Mouse (Mus musculus) embryonic facial prominence, embryonic 10.5 days (tissue): ENCODE measurements around the gene Pdcd7. TPM values are rescaled to one million over a fixed set of nuclear protein-coding genes. Genes with fewer than 3 reads are reported as not detected.
"Not testable (repeated sequence)": the region's sequence is repeated elsewhere in the genome, so short reads cannot be mapped to it uniquely, and the experiment has no call there.

Experiments used
- DNase-seq: peaks from one replicate; pipeline ENCODE4 v3.0.0-alpha.2; 2017; ENCODE audit warnings: low spot score
- H3K27ac ChIP-seq: fragments of 300-500 bp; sonication (generic); replicated peaks from 2 replicates; pipeline ENCODE4 v1.5.1; 2016; ENCODE audit warnings: mild to moderate bottlenecking
- H3K27me3 ChIP-seq: fragments of 300-500 bp; sonication (generic); replicated peaks from 2 replicates; pipeline ENCODE4 v1.6.1; 2016; ENCODE audit warnings: low read depth, mild to moderate bottlenecking; ENCODE audit not compliant: poor library complexity, severe bottlenecking
- H3K36me3 ChIP-seq: fragments of 300-500 bp; sonication (generic); replicated peaks from 2 replicates; pipeline ENCODE4 v1.6.1; 2016; ENCODE audit warnings: mild to moderate bottlenecking, moderate library complexity
- H3K4me1 ChIP-seq: fragments of 300-500 bp; sonication (generic); 2 replicates; pipeline ENCODE4 v1.6.1; 2016
- H3K4me3 ChIP-seq: fragments of 300-500 bp; sonication (generic); 2 replicates; pipeline ENCODE4 v1.5.1; 2016; ENCODE audit warnings: mild to moderate bottlenecking, moderate library complexity
- H3K9me3 ChIP-seq: fragments of 300-500 bp; sonication (generic); 2 replicates; pipeline ENCODE4 v1.6.1; 2016; ENCODE audit warnings: mild to moderate bottlenecking
- WGBS: fragments of 180-500 bp; shearing (Covaris S2); methylation state at CpG from one replicate; pipeline ENCODE4 v1.1.7; 2016; 5-methylcytosine and 5-hydroxymethylcytosine counted together
- polyA plus RNA-seq: library from polyadenylated mRNA; unstranded; fragments of >200 nt; fragmentation: Nextera tagmentation; extraction: Ambion mirVana; gene quantifications from 2 replicates; pipeline ENCODE4 v1.2.1, GENCODE M21; 2016

Pdcd7 gene
- polyA plus RNA-seq, 1 experiment from 2014 or later, result 10.3 TPM

- no peaks in the 10 kb centered on the region for H3K27me3 ChIP-seq
- no peak for DNase-seq
- H3K9me3 ChIP-seq, result no peaks in the 10 kb centered on the region
- peaks cover 97% of the 10 kb centered on the region for H3K36me3 ChIP-seq
- H3K4me1 ChIP-seq, result no peaks in the 10 kb centered on the region
- no peak overlapping the region for H3K27ac ChIP-seq
- no peak overlapping the region for H3K4me3 ChIP-seq
These were observed 19.9 kb upstream of the Pdcd7 start for GRCm38 (mm10) chr9:65325971-65326370.

GRCm38 (mm10) chr9:65327371-65327770, 18.5 kb upstream of the Pdcd7 start:
- 94% methylated on average over 2 of the region's 2 CpGs for WGBS
- H3K4me3 ChIP-seq, result no peak overlapping the region

GRCm38 (mm10) chr9:65333958-65334357, 11.9 kb upstream of the Pdcd7 start:
- peaks cover 27% of the 10 kb centered on the region for H3K36me3 ChIP-seq
- no peaks in the 10 kb centered on the region for H3K27me3 ChIP-seq
- no peak overlapping the region for H3K27ac ChIP-seq
- WGBS, result 90% methylated on average over 5 of the region's 5 CpGs
- H3K4me1 ChIP-seq, result no peaks in the 10 kb centered on the region
- H3K4me3 ChIP-seq, result no peak overlapping the region
- no peaks in the 10 kb centered on the region for H3K9me3 ChIP-seq
- no peak for DNase-seq

More at GRCm38 (mm10) chr9:65327371-65327770, 18.5 kb upstream of the Pdcd7 start:
- DNase-seq, result no peak
- Histone ChIP-seq H3K4me1 (no peaks in the 10 kb centered on the region), H3K27me3 (no peaks in the 10 kb centered on the region), H3K36me3 (peaks cover 91% of the 10 kb centered on the region), H3K9me3 (no peaks in the 10 kb centered on the region), H3K27ac (no peak overlapping the region)

- Histone ChIP-seq H3K36me3 (no peaks in the 10 kb centered on the region), H3K4me1 (no peaks in the 10 kb centered on the region), H3K9me3 (no peaks in the 10 kb centered on the region), H3K4me3 (no peak overlapping the region), H3K27ac (no peak overlapping the region), H3K27me3 (no peaks in the 10 kb centered on the region)
- DNase-seq, result no peak
- WGBS, result 86% methylated on average over 4 of the region's 4 CpGs
These were observed 6.8 kb upstream of the Pdcd7 start for GRCm38 (mm10) chr9:65339146-65339545.

- H3K27ac ChIP-seq, result no peak overlapping the region
- H3K36me3 ChIP-seq, result no peaks in the 10 kb centered on the region
- no peak overlapping the region for H3K4me3 ChIP-seq
- no peaks in the 10 kb centered on the region for H3K27me3 ChIP-seq
- 0 out of 2 replicates have a peak, but pooled peaks cover 4% of the 10 kb centered on the region for H3K9me3 ChIP-seq
- H3K4me1 ChIP-seq, result no peaks in the 10 kb centered on the region
- 86% methylated on average over 2 of the region's 2 CpGs for whole genome bisulfite sequencing
- no peak for DNase-seq
These were observed 5.5 kb upstream of the Pdcd7 start for GRCm38 (mm10) chr9:65340414-65340813.

- not testable (repeated sequence) for H3K36me3 ChIP-seq, H3K27me3 ChIP-seq, DNase-seq, H3K9me3 ChIP-seq
- peaks cover 21% of the 10 kb centered on the region for H3K4me1 ChIP-seq
- peak overlapping the region; percentile 93 for H3K27ac ChIP-seq
- 68% methylated on average over 11 of the region's 11 CpGs for WGBS
- H3K4me3 ChIP-seq, result peak overlapping the region; percentile 100
These were observed 465 bp upstream of the Pdcd7 start for GRCm38 (mm10) chr9:65345439-65345838.

- peak; percentile 69 for DNase-seq
- H3K27me3 ChIP-seq, result no peaks in the 10 kb centered on the region
- H3K27ac ChIP-seq, result peak overlapping the region; percentile 93
- peak overlapping the region; percentile 100 for H3K4me3 ChIP-seq
- H3K4me1 ChIP-seq, result peaks cover 21% of the 10 kb centered on the region
- no peaks in the 10 kb centered on the region for H3K36me3 ChIP-seq
- 0 out of 2 replicates have a peak, but pooled peaks cover 4% of the 10 kb centered on the region for H3K9me3 ChIP-seq
- under 1% methylated on average over 77 of the region's 77 CpGs for WGBS
These were observed 690 bp downstream of the Pdcd7 start for GRCm38 (mm10) chr9:65346476-65347111.

GRCm38 (mm10) chr9:65347112-65347850, 1.4 kb downstream of the Pdcd7 start:
- H3K4me3 ChIP-seq, result peak overlapping the region; percentile 100
- no peaks in the 10 kb centered on the region for H3K27me3 ChIP-seq
- H3K9me3 ChIP-seq, result 0 out of 2 replicates have a peak, but pooled peaks cover 4% of the 10 kb centered on the region
- 51% methylated on average over 8 of the region's 8 CpGs for WGBS
- DNase-seq, result no peak
- peaks cover 21% of the 10 kb centered on the region for H3K4me1 ChIP-seq
- H3K36me3 ChIP-seq, result no peaks in the 10 kb centered on the region
- peak overlapping the region; percentile 93 for H3K27ac ChIP-seq

- Histone ChIP-seq H3K4me1 (0 out of 2 replicates have a peak, but pooled peaks cover 6% of the 10 kb centered on the region), H3K9me3 (no peaks in the 10 kb centered on the region), H3K36me3 (peaks cover 44% of the 10 kb centered on the region), H3K27me3 (no peaks in the 10 kb centered on the region), H3K4me3 (no peak overlapping the region), H3K27ac (no peak overlapping the region)
- 88% methylated on average over 5 of the region's 5 CpGs for WGBS
- DNase-seq, result no peak
These were observed 7.3 kb downstream of the Pdcd7 start for GRCm38 (mm10) chr9:65353251-65353650.

GRCm38 (mm10) chr9:65356561-65356960, 10.7 kb downstream of the Pdcd7 start:
- H3K4me1 ChIP-seq, result no peaks in the 10 kb centered on the region
- no peaks in the 10 kb centered on the region for H3K9me3 ChIP-seq
- H3K27ac ChIP-seq, result no peak overlapping the region
- H3K4me3 ChIP-seq, result no peak overlapping the region
- 83% methylated on average over 7 of the region's 7 CpGs for WGBS
- peaks cover 78% of the 10 kb centered on the region for H3K36me3 ChIP-seq
- H3K27me3 ChIP-seq, result no peaks in the 10 kb centered on the region
- no peak for DNase-seq

- H3K27ac ChIP-seq, result no peak overlapping the region
- H3K27me3 ChIP-seq, result no peaks in the 10 kb centered on the region
- H3K36me3 ChIP-seq, result peaks cover 82% of the 10 kb centered on the region
- no peaks in the 10 kb centered on the region for H3K9me3 ChIP-seq
- 89% methylated on average over 2 of the region's 2 CpGs for WGBS
- no peaks in the 10 kb centered on the region for H3K4me1 ChIP-seq
- H3K4me3 ChIP-seq, result no peak overlapping the region
- no peak for DNase-seq
These were observed 11.1 kb downstream of the Pdcd7 start for GRCm38 (mm10) chr9:65356971-65357370.

- Histone ChIP-seq H3K4me3 (no peak overlapping the region), H3K4me1 (0 out of 2 replicates have a peak, but pooled peaks cover 5% of the 10 kb centered on the region), H3K27me3 (no peaks in the 10 kb centered on the region), H3K36me3 (peaks cover 92% of the 10 kb centered on the region), H3K27ac (no peak overlapping the region), H3K9me3 (no peaks in the 10 kb centered on the region)
- WGBS, result 84% methylated on average over 1 of the region's 1 CpGs
- DNase-seq, result no peak
These were observed 13.1 kb downstream of the Pdcd7 start for GRCm38 (mm10) chr9:65358956-65359480.
